Mouse (Mus musculus) spleen, adult 12 weeks (tissue): ENCODE data around the gene Hlcs.

ENCODE experiments used
- DNase-seq: peaks from one replicate; pipeline ENCODE4 v3.0.0; 2022; ENCODE audit warnings: low spot score

Gene Hlcs

GRCm38 (mm10) chr16:94327781-94328711, 14.7 kb upstream of the Hlcs start, which contains the start of gene Ripply3:
Gene Ripply3, plus strand, starts transcription at chr16:94328420.
- no peak for DNase-seq

- DNase-seq = no peak
These were observed 12.6 kb upstream of the Hlcs start for GRCm38 (mm10) chr16:94326008-94326407.

- no peak for DNase-seq
These were observed 10.3 kb upstream of the Hlcs start for GRCm38 (mm10) chr16:94323681-94324080.

DNA sequence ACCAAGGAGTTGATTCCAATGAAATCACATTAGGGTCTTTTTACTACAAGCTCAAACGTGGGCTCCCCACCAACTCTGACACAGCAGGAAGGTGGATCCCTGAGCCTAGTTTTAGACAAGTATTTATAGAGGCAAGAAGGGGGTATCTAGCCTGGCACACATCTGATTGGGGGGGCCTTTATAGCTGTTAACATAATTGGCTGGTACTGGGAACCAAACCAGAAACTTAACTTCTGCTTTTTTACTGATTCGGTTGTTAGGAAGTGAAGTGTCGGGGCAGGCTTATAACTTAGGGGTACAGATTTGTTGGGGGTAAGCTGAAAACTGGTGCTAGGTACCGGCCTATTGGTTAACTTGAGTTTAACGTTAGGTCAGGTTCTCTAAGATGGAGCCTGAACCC, 6.9 kb upstream of the Hlcs start:
- DNase-seq = no peak

GRCm38 (mm10) chr16:94317752-94318151, 4.4 kb upstream of the Hlcs start:
- DNase-seq = no peak

DNA sequence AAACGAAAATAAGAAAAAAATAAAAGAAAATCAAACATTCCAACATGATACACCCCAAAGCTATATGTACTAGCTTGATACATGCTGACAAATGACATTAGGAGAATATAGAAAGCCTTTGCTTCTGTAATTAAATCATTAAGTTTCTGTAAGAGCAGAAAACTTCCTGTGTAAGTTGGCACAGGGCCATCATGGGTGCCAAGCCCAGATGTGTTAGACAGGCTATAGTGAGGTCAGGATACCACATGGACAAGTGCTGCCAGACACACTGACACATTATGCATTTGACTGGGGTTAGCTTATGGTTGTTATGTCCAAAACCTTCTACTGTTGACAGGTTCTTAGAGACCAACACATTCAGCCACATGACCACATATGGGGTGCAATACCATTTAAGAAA, 1.8 kb upstream of the Hlcs start:
- no peak for DNase-seq

DNA sequence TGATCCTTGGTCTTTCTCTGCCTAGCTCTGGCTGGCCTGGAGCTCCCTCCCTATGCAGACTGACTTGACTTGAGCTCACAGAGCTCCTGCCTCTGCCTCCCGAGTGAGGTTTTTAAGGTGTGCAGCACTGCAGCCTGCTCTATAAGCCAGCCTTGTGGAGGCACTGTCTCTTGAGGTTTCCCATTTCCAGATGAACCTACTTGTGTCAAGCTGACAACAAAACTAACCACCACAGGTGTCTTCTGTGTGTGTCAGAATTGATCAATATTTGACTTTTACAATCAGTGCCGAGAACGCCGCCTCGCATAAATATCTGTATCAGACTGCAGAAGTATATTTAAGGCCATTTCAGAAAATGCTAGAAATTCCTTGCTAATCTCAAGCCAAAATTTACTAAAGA, 1.3 kb upstream of the Hlcs start:
- DNase-seq = no peak

- peak; percentile 74 for DNase-seq
These were observed 625 bp downstream of the Hlcs start for GRCm38 (mm10) chr16:94312663-94313228.

DNA sequence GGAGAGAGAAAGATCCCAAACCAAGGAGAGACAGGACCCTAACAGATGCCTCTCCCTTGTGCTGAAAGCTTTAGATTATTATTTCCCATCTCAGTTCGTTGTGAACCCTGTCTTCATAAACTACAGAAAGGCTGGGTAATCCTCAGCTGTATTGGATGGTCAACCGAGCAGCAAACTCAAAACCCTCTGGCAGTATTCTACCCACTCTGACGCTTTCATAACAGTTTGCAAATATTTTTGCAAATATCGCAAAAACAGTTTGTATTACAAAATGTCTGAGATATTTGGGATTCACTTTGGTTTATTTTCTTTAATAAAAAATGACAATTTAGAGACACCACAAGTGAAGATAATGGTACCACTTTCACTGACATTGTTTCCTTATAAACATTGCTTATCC, 1.4 kb downstream of the Hlcs start:
- DNase-seq = no peak

DNA sequence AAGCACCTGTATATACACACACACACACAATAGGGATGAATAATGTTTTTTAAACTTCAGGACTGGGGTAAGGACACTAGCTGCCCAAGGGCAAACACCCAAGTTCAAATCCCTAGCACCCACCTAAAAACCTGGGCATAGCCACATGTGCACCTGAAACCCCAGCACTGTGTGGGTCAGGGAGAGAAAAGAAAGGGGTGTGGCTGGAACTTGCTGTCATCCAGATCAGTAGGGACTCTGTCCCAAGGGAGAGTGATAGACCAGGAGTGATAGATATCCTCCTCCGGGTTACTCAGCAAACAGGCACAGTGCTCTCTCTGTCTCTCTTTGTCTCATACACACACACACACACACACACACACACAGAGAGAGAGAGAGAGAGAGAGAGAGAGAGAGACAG, 2.0 kb downstream of the Hlcs start:
- DNase-seq = no peak

DNA sequence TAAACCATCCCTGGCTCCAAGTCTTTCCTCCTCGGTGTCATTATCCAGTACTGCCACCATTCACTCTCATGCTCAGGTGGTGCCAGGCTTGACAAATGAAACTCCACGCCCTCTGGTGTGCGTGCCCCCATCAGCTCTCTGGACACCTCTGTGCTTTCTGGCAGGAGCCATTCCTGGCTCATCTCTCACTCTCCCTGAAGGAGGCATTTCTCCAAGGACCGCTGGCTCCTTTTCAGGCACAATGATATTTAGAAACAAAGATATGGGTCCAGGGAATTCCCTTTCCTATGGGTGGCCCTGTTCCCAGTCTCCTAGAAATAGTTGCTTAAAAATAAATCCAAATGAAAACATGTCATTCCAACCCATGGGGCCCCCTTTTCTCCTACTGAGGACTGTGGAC, 4.3 kb downstream of the Hlcs start:
- DNase-seq = no peak

GRCm38 (mm10) chr16:94307942-94308341, 5.4 kb downstream of the Hlcs start:
- DNase-seq = no peak

DNA sequence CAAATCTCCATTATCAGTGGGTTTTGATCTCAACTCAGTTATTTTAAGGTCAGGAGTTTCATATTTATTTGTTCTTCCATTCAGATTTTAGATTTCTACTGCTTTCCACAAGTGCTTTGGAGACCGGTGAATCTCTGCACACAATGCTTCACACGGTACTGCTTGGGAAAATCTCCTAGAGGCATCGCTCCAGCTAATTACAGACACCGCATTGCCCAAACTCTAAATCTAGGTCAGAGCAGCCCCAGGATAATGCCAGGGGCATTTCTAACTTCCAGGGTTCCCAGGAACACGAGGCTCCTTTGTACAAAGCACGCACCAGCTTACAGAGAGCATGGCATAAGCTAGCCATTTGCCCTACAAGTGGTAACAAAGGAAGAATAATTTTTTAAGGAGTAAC, 5.8 kb downstream of the Hlcs start:
- no peak for DNase-seq

DNA sequence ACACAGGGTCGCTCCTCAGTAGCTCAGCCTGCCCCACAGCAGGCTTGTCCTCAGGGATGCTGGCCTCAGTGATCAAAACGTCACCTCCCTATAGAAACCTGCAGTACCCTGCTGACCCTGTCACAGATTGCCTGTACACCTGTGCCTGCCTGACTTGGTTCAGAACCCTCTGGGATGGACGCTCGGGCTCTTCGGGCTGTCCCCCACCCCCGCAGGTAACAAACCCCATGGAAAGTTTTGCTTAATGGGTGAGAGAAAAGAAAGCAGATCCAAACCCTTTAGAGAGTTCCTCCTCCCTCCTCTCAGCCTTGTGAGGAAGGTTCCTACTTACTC, 10.2 kb downstream of the Hlcs start:
- no peak for DNase-seq

- DNase-seq = no peak
These were observed 10.8 kb downstream of the Hlcs start for GRCm38 (mm10) chr16:94302274-94303202.

GRCm38 (mm10) chr16:94301696-94302095, 11.7 kb downstream of the Hlcs start:
- DNase-seq = no peak

DNA sequence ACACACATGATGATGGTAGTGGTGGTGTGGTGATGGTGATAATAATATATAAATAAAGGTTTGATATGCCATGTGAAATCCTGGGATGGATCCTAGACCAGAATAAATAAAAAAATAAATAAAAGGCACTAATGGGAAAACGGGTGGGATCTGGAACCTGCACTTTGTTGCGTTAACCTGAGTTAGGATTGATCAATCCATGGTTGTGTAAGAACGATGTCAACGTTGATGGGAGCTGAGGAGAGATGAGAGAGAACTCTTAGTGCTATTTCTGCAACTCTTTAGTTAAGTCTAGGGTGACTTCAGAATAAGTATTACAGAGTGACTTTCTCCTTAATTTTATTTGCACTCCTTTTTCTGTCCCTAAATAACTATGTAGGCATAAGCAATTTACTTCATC, 12.2 kb downstream of the Hlcs start:
- DNase-seq = no peak

DNA sequence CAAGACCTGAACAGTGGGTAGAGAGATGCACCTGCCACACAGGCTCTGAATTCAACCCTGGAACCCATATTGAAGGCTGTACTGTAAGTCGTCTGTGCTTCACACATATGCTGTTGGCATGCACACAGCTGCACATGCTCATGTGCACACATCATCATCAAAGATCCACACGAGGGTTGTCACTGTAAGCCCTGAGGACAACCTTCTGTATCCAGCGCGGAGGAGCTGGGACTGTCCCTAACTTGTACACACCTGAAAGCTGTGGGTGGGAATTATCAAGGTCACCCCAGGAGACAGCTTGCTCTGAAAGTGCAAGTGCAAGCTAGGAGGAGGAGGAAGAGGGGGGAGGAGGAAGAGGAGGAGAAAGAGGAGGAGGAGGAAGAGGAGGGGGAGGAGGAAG, 14.2 kb downstream of the Hlcs start:
- no peak for DNase-seq

- DNase-seq = no peak
These were observed 15.3 kb downstream of the Hlcs start for GRCm38 (mm10) chr16:94298081-94298480.

DNA sequence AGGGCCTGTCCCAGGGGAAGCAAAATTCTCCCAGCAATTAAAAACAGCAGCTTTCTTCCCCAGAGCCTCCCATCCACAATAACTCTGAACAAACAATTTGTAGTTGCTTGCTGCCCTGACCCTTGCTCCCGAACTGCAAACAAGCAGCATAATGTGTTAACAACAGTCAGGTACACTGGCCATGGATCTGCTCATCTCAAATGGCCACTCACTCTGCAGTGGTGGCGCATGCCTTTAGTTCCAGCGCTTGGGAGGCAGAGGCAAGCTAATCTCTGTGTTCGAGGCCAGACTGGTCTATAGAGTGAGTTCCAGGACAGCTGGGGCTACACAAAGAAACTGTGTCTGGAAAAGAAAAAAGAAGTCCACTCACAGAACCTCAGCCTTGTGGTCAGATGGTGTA, 22.2 kb downstream of the Hlcs start:
- no peak for DNase-seq

- DNase-seq = peak; percentile 53
These were observed 23.0 kb downstream of the Hlcs start for GRCm38 (mm10) chr16:94290073-94290999.
